Mouse (Mus musculus) MEL (cell line): ENCODE results near the gene Srebf2. TPM values are rescaled to one million over a fixed set of nuclear protein-coding genes. Genes with fewer than 3 reads are reported as not detected.

Source experiments
- DNase-seq: peaks from one replicate; pipeline ENCODE4 v3.0.0; 2011; ENCODE audit warnings: low read depth, low spot score
- H3K27ac ChIP-seq: 2 replicates; pipeline ENCODE4 v1.5.1; 2012; ENCODE audit warnings: low read depth, mild to moderate bottlenecking, control low read depth, low read length, moderate library complexity; ENCODE audit not compliant: control insufficient read depth
- H3K27me3 ChIP-seq, 2 experiments: fragments of 150-350 bp in 1 of 2; sonication (generic) in 1 of 2; 2 replicates each; pipeline ENCODE4 v1.6.1; 2012; ENCODE audit warnings: low read length in 2 of 2, mild to moderate bottlenecking in 2 of 2, improper control_type of control experiment in 1 of 2, moderate library complexity in 1 of 2; ENCODE audit not compliant: insufficient read depth in 2 of 2, control insufficient read depth in 1 of 2
- H3K36me3 ChIP-seq, 2 experiments: 2 replicates each; pipeline ENCODE4 v1.6.1; 2012 to 2014; ENCODE audit warnings: low read length in 2 of 2, improper control_type of control experiment in 1 of 2, inconsistent platforms in 1 of 2, mild to moderate bottlenecking in 1 of 2; ENCODE audit not compliant: insufficient read depth in 2 of 2, control insufficient read depth in 1 of 2
- H3K4me1 ChIP-seq, 2 experiments: fragments of 150-350 bp in 1 of 2; sonication (generic) in 1 of 2; 2 replicates each; pipeline ENCODE4 v1.6.1; 2012; ENCODE audit warnings: low read length in 2 of 2, improper control_type of control experiment in 1 of 2, mild to moderate bottlenecking in 1 of 2; ENCODE audit not compliant: insufficient read depth in 2 of 2, control insufficient read depth in 1 of 2
- H3K4me3 ChIP-seq, 2 experiments: fragments of 150-350 bp in 1 of 2; sonication (generic) in 1 of 2; 2 replicates each; pipeline ENCODE4 v1.5.1; 2012; ENCODE audit warnings: low read depth in 2 of 2, low read length in 2 of 2, mild to moderate bottlenecking in 2 of 2, moderate library complexity in 2 of 2, control low read depth in 1 of 2, improper control_type of control experiment in 1 of 2; ENCODE audit not compliant: control insufficient read depth in 1 of 2, insufficient read depth in 1 of 2
- H3K79me2 ChIP-seq: 2 replicates; pipeline ENCODE4 v1.6.1; 2012; ENCODE audit warnings: mild to moderate bottlenecking, low read length, moderate library complexity; ENCODE audit not compliant: control insufficient read depth, poor library complexity, insufficient read depth
- H3K9ac ChIP-seq: 2 replicates; pipeline ENCODE4 v1.6.1; 2012; ENCODE audit warnings: low read depth, mild to moderate bottlenecking, control low read depth, low read length, moderate library complexity; ENCODE audit not compliant: control insufficient read depth, poor library complexity, severe bottlenecking
- H3K9me3 ChIP-seq: fragments of 150-350 bp; sonication (generic); replicated peaks from 2 replicates; pipeline ENCODE4 v1.6.1; 2012; ENCODE audit warnings: mild to moderate bottlenecking, low read length, improper control_type of control experiment, moderate library complexity; ENCODE audit not compliant: insufficient read depth
- CTCF ChIP-seq, 3 experiments: IDR thresholded peaks in 2 of 3; conservative IDR thresholded peaks in 1 of 3; 2 replicates each; pipeline ENCODE4 v1.5.1; 2011 to 2012; ENCODE audit warnings: low read length in 3 of 3, low read depth in 2 of 3, mild to moderate bottlenecking in 2 of 3, improper control_type of control experiment in 1 of 3, inconsistent platforms in 1 of 3, mixed read lengths in 1 of 3, moderate library complexity in 1 of 3; ENCODE audit not compliant: control insufficient read depth in 1 of 3, insufficient read depth in 1 of 3, poor library complexity in 1 of 3, severe bottlenecking in 1 of 3
- E2F4 ChIP-seq: IDR thresholded peaks from 2 replicates; pipeline ENCODE4 v1.6.1; 2011; ENCODE audit warnings: low read depth, low read length, improper control_type of control experiment, borderline replicate concordance
- GABPA ChIP-seq: IDR thresholded peaks from 2 replicates; pipeline ENCODE4 v1.6.1; 2012; ENCODE audit warnings: low read depth, mild to moderate bottlenecking, inconsistent platforms, low read length, improper control_type of control experiment, moderate library complexity
- GATA1 ChIP-seq: IDR thresholded peaks from 2 replicates; pipeline ENCODE4 v1.6.1; 2011; ENCODE audit warnings: low read depth, low read length, improper control_type of control experiment
- JUND ChIP-seq: IDR thresholded peaks from 2 replicates; pipeline ENCODE4 v1.6.1; 2011; ENCODE audit warnings: low read depth, mild to moderate bottlenecking, improper control_type of control experiment, low read length
- KAT2A ChIP-seq: conservative IDR thresholded peaks from 2 replicates; pipeline ENCODE4 v1.6.1; 2012; ENCODE audit warnings: low read depth, low read length, improper control_type of control experiment, inconsistent platforms
- NELFE ChIP-seq: IDR thresholded peaks from 2 replicates; pipeline ENCODE4 v1.6.1; 2011; ENCODE audit warnings: low read depth, low read length, improper control_type of control experiment
- POLR2A ChIP-seq, 2 experiments: IDR thresholded peaks; 2 replicates each; pipeline ENCODE4 v1.6.1; 2011 to 2012; ENCODE audit warnings: low read length in 2 of 2, mild to moderate bottlenecking in 2 of 2, control low read depth in 1 of 2, improper control_type of control experiment in 1 of 2, low read depth in 1 of 2, moderate library complexity in 1 of 2; ENCODE audit not compliant: control insufficient read depth in 1 of 2, insufficient read depth in 1 of 2, poor library complexity in 1 of 2
- POLR2AphosphoS2 ChIP-seq: IDR thresholded peaks from 2 replicates; pipeline ENCODE4 v1.6.1; 2011; ENCODE audit warnings: low read length, improper control_type of control experiment
- RAD21 ChIP-seq: IDR thresholded peaks from 2 replicates; pipeline ENCODE4 v1.6.1; 2011; ENCODE audit warnings: mild to moderate bottlenecking, low read depth, low read length, improper control_type of control experiment
- RCOR1 ChIP-seq: IDR thresholded peaks from 2 replicates; pipeline ENCODE4 v1.6.1; 2012; ENCODE audit warnings: low read depth, mild to moderate bottlenecking, inconsistent platforms, low read length, improper control_type of control experiment
- SIN3A ChIP-seq: IDR thresholded peaks from 2 replicates; pipeline ENCODE4 v1.6.1; 2012; ENCODE audit warnings: low read length, improper control_type of control experiment, inconsistent platforms
- SMC3 ChIP-seq: IDR thresholded peaks from 2 replicates; pipeline ENCODE4 v1.6.1; 2011; ENCODE audit warnings: low read depth, low read length, improper control_type of control experiment
- TAL1 ChIP-seq: IDR thresholded peaks from 2 replicates; pipeline ENCODE4 v1.6.1; 2012; ENCODE audit warnings: mild to moderate bottlenecking, inconsistent platforms, low read length, moderate library complexity, mixed read lengths
- TCF12 ChIP-seq: IDR thresholded peaks from 2 replicates; pipeline ENCODE4 v1.6.1; 2014; ENCODE audit warnings: low read depth, mild to moderate bottlenecking, inconsistent platforms, low read length, improper control_type of control experiment, moderate library complexity
- USF2 ChIP-seq, 2 experiments: IDR thresholded peaks; 2 replicates each; pipeline ENCODE4 v1.6.1; 2011 to 2012; ENCODE audit warnings: improper control_type of control experiment in 2 of 2, low read length in 2 of 2, borderline replicate concordance in 1 of 2, inconsistent platforms in 1 of 2, low read depth in 1 of 2, mild to moderate bottlenecking in 1 of 2; ENCODE audit not compliant: insufficient read depth in 1 of 2
- ZC3H11A ChIP-seq: IDR thresholded peaks from 2 replicates; pipeline ENCODE4 v1.6.1; 2012; ENCODE audit warnings: low read depth, mild to moderate bottlenecking, inconsistent platforms, low read length, improper control_type of control experiment
- ZKSCAN1 ChIP-seq: IDR thresholded peaks from 2 replicates; pipeline ENCODE4 v1.6.1; 2012; ENCODE audit warnings: low read depth, mild to moderate bottlenecking, inconsistent platforms, low read length, improper control_type of control experiment, moderate library complexity
- ZMIZ1 ChIP-seq: IDR thresholded peaks from 2 replicates; pipeline ENCODE4 v1.6.1; 2012; ENCODE audit warnings: low read depth, mild to moderate bottlenecking, inconsistent platforms, low read length, improper control_type of control experiment, moderate library complexity
- ZNF384 ChIP-seq: IDR thresholded peaks from 2 replicates; pipeline ENCODE4 v1.6.1; 2012; ENCODE audit warnings: low read depth, mild to moderate bottlenecking, inconsistent platforms, low read length, improper control_type of control experiment
- polyA plus RNA-seq, 2 experiments: library from polyadenylated mRNA; stranded (reverse) in 1 of 2; unstranded in 1 of 2; fragments of >175 nt in 1 of 2; fragments of >200 nt in 1 of 2; gene quantifications; 2 replicates each; pipeline versions ENCODE4 v1.2.1 to v1.2.4; 2012; ENCODE audit warnings: low replicate concordance in 2 of 2, low read depth in 1 of 2; ENCODE audit not compliant: insufficient read length in 2 of 2, insufficient read depth in 1 of 2, missing spikeins in 1 of 2
- total RNA-seq: library from RNA; depleted of rRNA; stranded (reverse); fragments of 300-350 nt; gene quantifications from 2 replicates; pipeline ENCODE4 v1.2.3, GENCODE M21; 2012

The Srebf2 gene
- total and polyA plus RNA-seq, 3 experiments: 40.5 to 161 TPM; not detected in 1

GRCm38 (mm10) chr15:82135372-82135771 is 11.6 kb upstream of the Srebf2 start:
- TF ChIP-seq GABPA (no peak), NELFE (no peak), ZC3H11A (no peak), TAL1 (no peak), KAT2A (no peak)
- H3K4me1 ChIP-seq: no peaks in the 10 kb centered on the region
- H3K79me2 ChIP-seq: no peaks in the 10 kb centered on the region
- no peaks in the 10 kb centered on the region for H3K36me3 ChIP-seq
- no peak overlapping the region for H3K27ac ChIP-seq
- DNase-seq: no peak
- H3K27me3 ChIP-seq: no peaks in the 10 kb centered on the region
- H3K9ac ChIP-seq: no peak overlapping the region
- H3K9me3 ChIP-seq: no peaks in the 10 kb centered on the region
- no peak overlapping the region for H3K4me3 ChIP-seq

- DNase-seq: peak; percentile 69
- Histone ChIP-seq H3K27ac (no peak overlapping the region), H3K27me3 (no peaks in the 10 kb centered on the region), H3K9ac (no peak overlapping the region), H3K4me1 (no peaks in the 10 kb centered on the region), H3K36me3 (no peaks in the 10 kb centered on the region), H3K9me3 (no peaks in the 10 kb centered on the region), H3K79me2 (no peaks in the 10 kb centered on the region), H3K4me3 (no peak overlapping the region)
- TF ChIP-seq CTCF (IDR thresholded peaks at IDR 0.05 in 2 of 3, conservative IDR thresholded peaks at IDR 0.05 in 1 of 3; ENCODE audit: control insufficient read depth in 1 of 3, insufficient read depth in 1 of 3, low read depth in 2 of 3, low read length in 3 of 3, poor library complexity in 1 of 3, severe bottlenecking in 1 of 3) (peak; percentile 74 to 81 (median 80)), GATA1 (no peak), E2F4 (no peak), SMC3 (peak; percentile 85), RAD21 (peak; percentile 62), ZC3H11A (peak; percentile 59), ZMIZ1 (no peak)
Observed at GRCm38 (mm10) chr15:82138565-82138964, 8.4 kb upstream of the Srebf2 start.

- no peaks in the 10 kb centered on the region for H3K36me3 ChIP-seq
- TF ChIP-seq POLR2A (IDR thresholded peaks at IDR 0.05; ENCODE audit: control insufficient read depth in 1 of 2, insufficient read depth in 1 of 2, low read depth in 1 of 2, low read length in 2 of 2, poor library complexity in 1 of 2): no peak
- TF ChIP-seq ZC3H11A: peak; percentile 63
- TF ChIP-seq TCF12: no peak
- no peak for TF ChIP-seq SIN3A
- TF ChIP-seq POLR2AphosphoS2: no peak
- no peak for TF ChIP-seq E2F4
- peak; percentile 68 for TF ChIP-seq RAD21
- TF ChIP-seq GATA1: no peak
- TF ChIP-seq ZKSCAN1: no peak
- TF ChIP-seq KAT2A: no peak
- TF ChIP-seq ZNF384: peak; percentile 91
- TF ChIP-seq ZMIZ1: no peak
- TF ChIP-seq CTCF (IDR thresholded peaks at IDR 0.05 in 2 of 3, conservative IDR thresholded peaks at IDR 0.05 in 1 of 3; ENCODE audit: control insufficient read depth in 1 of 3, insufficient read depth in 1 of 3, low read depth in 2 of 3, low read length in 3 of 3, poor library complexity in 1 of 3, severe bottlenecking in 1 of 3): peak; percentile 32 to 68 (median 34)
- TF ChIP-seq USF2 (IDR thresholded peaks at IDR 0.05; ENCODE audit: borderline replicate concordance in 1 of 2, insufficient read depth in 1 of 2, low read depth in 1 of 2, low read length in 2 of 2): no peak
- no peak for TF ChIP-seq JUND
- peak; percentile 64 for TF ChIP-seq SMC3
- no peak for TF ChIP-seq RCOR1
- TF ChIP-seq, all 39 proteins: peak for 5
- Histone ChIP-seq H3K9me3 (no peaks in the 10 kb centered on the region), H3K4me3 (no peak overlapping the region), H3K79me2 (no peaks in the 10 kb centered on the region), H3K27ac (no peak overlapping the region), H3K4me1 (no peaks in the 10 kb centered on the region), H3K27me3 (no peaks in the 10 kb centered on the region), H3K9ac (no peak overlapping the region)
- peak; percentile 38 for DNase-seq
Observed at GRCm38 (mm10) chr15:82139196-82139595, 7.8 kb upstream of the Srebf2 start.
